Mouse (Mus musculus) myocyte (in vitro differentiated cells): Measurements from ENCODE around the gene Rnf152.

Experiments used
- E2F4 ChIP-seq: IDR thresholded peaks from one replicate; pipeline ENCODE4 v1.6.1; 2011; ENCODE audit warnings: mild to moderate bottlenecking, control low read depth, moderate library complexity; ENCODE audit not compliant: insufficient read depth
- MAX ChIP-seq: IDR thresholded peaks from one replicate; pipeline ENCODE4 v1.6.1; 2011; ENCODE audit warnings: low read depth, mild to moderate bottlenecking, control low read depth
- POLR2A ChIP-seq: IDR thresholded peaks from one replicate; pipeline ENCODE4 v1.6.1; 2011; ENCODE audit warnings: low read depth, mild to moderate bottlenecking, control low read depth, moderate library complexity; ENCODE audit not compliant: insufficient read length
- POLR2AphosphoS2 ChIP-seq: IDR thresholded peaks from one replicate; pipeline ENCODE4 v1.6.1; 2011; ENCODE audit warnings: low read depth, control low read depth; ENCODE audit not compliant: insufficient read length
- TCF12 ChIP-seq: IDR thresholded peaks from one replicate; pipeline ENCODE4 v1.6.1; 2011; ENCODE audit warnings: mild to moderate bottlenecking, control low read depth; ENCODE audit not compliant: poor library complexity, insufficient read depth, severe bottlenecking

- TF ChIP-seq POLR2AphosphoS2 (no peak), E2F4 (no peak), POLR2A (no peak), MAX (no peak), TCF12 (no peak)
Observed at GRCm38 (mm10) chr1:105330581-105331320, 25.8 kb downstream of the Rnf152 start.
